Mouse (Mus musculus): Measurements from ENCODE around the gene Btbd19. TPM values are rescaled to one million over a fixed set of nuclear protein-coding genes. Genes with fewer than 3 reads are reported as not detected.

The Btbd19 gene
- total and polyA plus RNA-seq, 3 experiments, result 12.8 to 34.6 (median 20.0) TPM

- DNase-seq (ENCODE audit: low spot score), result no peak
- Histone ChIP-seq H3K27me3 (ENCODE audit: insufficient read depth, low read length) (no peaks in the 10 kb centered on the region), H3K36me3 (replicated peaks) (peaks cover 95% of the 10 kb centered on the region), H3K4me1 (ENCODE audit: insufficient read depth, low read depth, low read length) (peaks cover 11% of the 10 kb centered on the region), H3K4me3 (ENCODE audit: low read depth, low read length) (no peak overlapping the region), H3K9me3 (replicated peaks) (no peaks in the 10 kb centered on the region)
- no peak for ATAC-seq (ENCODE audit: extremely low read depth, insufficient number of reproducible peaks, low FRiP score, poor library complexity, severe bottlenecking)
- TF ChIP-seq GATA2 (IDR thresholded peaks at IDR 0.05; ENCODE audit: borderline replicate concordance, low read depth, low read length), result no peak
Observed at GRCm38 (mm10) chr4:117071183-117071582, 54.3 kb downstream of the Btbd19 start.

GRCm38 (mm10) chr4:117070624-117071023 is 54.9 kb downstream of the Btbd19 start:
- no peak overlapping the region for H3K4me3 ChIP-seq (ENCODE audit: low read depth, low read length)
- no peaks in the 10 kb centered on the region for H3K27me3 ChIP-seq (ENCODE audit: insufficient read depth, low read length)
- H3K36me3 ChIP-seq (replicated peaks), result peaks cover 94% of the 10 kb centered on the region
- DNase-seq (ENCODE audit: low spot score) (no peak), ATAC-seq (ENCODE audit: extremely low read depth, insufficient number of reproducible peaks, low FRiP score, poor library complexity, severe bottlenecking) (no peak)
- H3K9me3 ChIP-seq (replicated peaks), result no peaks in the 10 kb centered on the region
- H3K4me1 ChIP-seq (ENCODE audit: insufficient read depth, low read depth, low read length), result peaks cover 11% of the 10 kb centered on the region
- TF ChIP-seq CTCF (IDR thresholded peaks at IDR 0.05; ENCODE audit: low read depth, low read length) (no peak), POLR2AphosphoS5 (IDR thresholded peaks at IDR 0.05; ENCODE audit: insufficient replicate concordance, low read depth, low read length) (no peak), GATA2 (IDR thresholded peaks at IDR 0.05; ENCODE audit: borderline replicate concordance, low read depth, low read length) (no peak), GATA1 (IDR thresholded peaks at IDR 0.05; ENCODE audit: borderline replicate concordance, low read length) (no peak), TAL1 (conservative IDR thresholded peaks at IDR 0.05; ENCODE audit: low read depth, low read length) (no peak)

- H3K4me3 ChIP-seq (ENCODE audit: low read depth, low read length), result no peak overlapping the region
- ATAC-seq (ENCODE audit: extremely low read depth, insufficient number of reproducible peaks, low FRiP score, poor library complexity, severe bottlenecking), result no peak
- peaks cover 92% of the 10 kb centered on the region for H3K36me3 ChIP-seq (replicated peaks)
Observed at GRCm38 (mm10) chr4:117069647-117070046, 55.9 kb downstream of the Btbd19 start.

More at GRCm38 (mm10) chr4:117069647-117070046, 55.9 kb downstream of the Btbd19 start:
- Histone ChIP-seq H3K9me3 (replicated peaks) (no peaks in the 10 kb centered on the region), H3K27me3 (ENCODE audit: insufficient read depth, low read length) (no peaks in the 10 kb centered on the region), H3K4me1 (ENCODE audit: insufficient read depth, low read depth, low read length) (peaks cover 11% of the 10 kb centered on the region)
- no peak for DNase-seq (ENCODE audit: low spot score)
- TF ChIP-seq GATA1 (IDR thresholded peaks at IDR 0.05; ENCODE audit: borderline replicate concordance, low read length), result no peak
- TF ChIP-seq CTCF (IDR thresholded peaks at IDR 0.05; ENCODE audit: low read depth, low read length), result no peak
- TF ChIP-seq POLR2AphosphoS5 (IDR thresholded peaks at IDR 0.05; ENCODE audit: insufficient replicate concordance, low read depth, low read length), result no peak
- no peak for TF ChIP-seq GATA2 (IDR thresholded peaks at IDR 0.05; ENCODE audit: borderline replicate concordance, low read depth, low read length)
- TF ChIP-seq TAL1 (conservative IDR thresholded peaks at IDR 0.05; ENCODE audit: low read depth, low read length), result no peak

Other genes with a start within 250 kb of the Btbd19 start
- not detected in 2 replicates for gene Zswim5, start 248.3 kb downstream of the Btbd19 start, total RNA-seq (2014; fragmentation: Nextera tagmentation)
- 0.06 and 0.11 TPM in 2 replicates for gene Zswim5, start 248.3 kb downstream of the Btbd19 start, total RNA-seq (2017)
- gene Zswim5, start 248.3 kb downstream of the Btbd19 start, polyA plus RNA-seq (2012), result not detected in 2 replicates
- 93.9 and 97.7 TPM in 2 replicates for gene Urod, start 131.3 kb downstream of the Btbd19 start, total RNA-seq (2014; fragmentation: Nextera tagmentation)
- 85.4 and 99.8 TPM in 2 replicates for gene Urod, start 131.3 kb downstream of the Btbd19 start, total RNA-seq (2017)
- gene Urod, start 131.3 kb downstream of the Btbd19 start, polyA plus RNA-seq (2012), result 18.8 and 35.6 TPM in 2 replicates
- 12.0 and 12.5 TPM in 2 replicates for gene Hectd3, start 130.4 kb downstream of the Btbd19 start, total RNA-seq (2014; fragmentation: Nextera tagmentation)
- 19.2 TPM in 2 replicates for gene Hectd3, start 130.4 kb downstream of the Btbd19 start, total RNA-seq (2017)
- 14.3 and 25.8 TPM in 2 replicates for gene Hectd3, start 130.4 kb downstream of the Btbd19 start, polyA plus RNA-seq (2012)
- gene Eif2b3, start 106.3 kb downstream of the Btbd19 start, total RNA-seq (2014; fragmentation: Nextera tagmentation), result 28.1 and 34.9 TPM in 2 replicates
- 31.7 and 31.8 TPM in 2 replicates for gene Eif2b3, start 106.3 kb downstream of the Btbd19 start, total RNA-seq (2017)
- 6.0 and 6.5 TPM in 2 replicates for gene Eif2b3, start 106.3 kb downstream of the Btbd19 start, polyA plus RNA-seq (2012)
- 3.3 TPM in 1 of 2 replicates, not detected in the other for gene Ptch2, start 29.6 kb downstream of the Btbd19 start, total RNA-seq (2014; fragmentation: Nextera tagmentation)
- 0.38 TPM in 1 of 2 replicates, not detected in the other for gene Ptch2, start 29.6 kb downstream of the Btbd19 start, total RNA-seq (2017)
- gene Ptch2, start 29.6 kb downstream of the Btbd19 start, polyA plus RNA-seq (2012), result not detected in 2 replicates
- gene Tctex1d4, start 1.1 kb upstream of the Btbd19 start, total RNA-seq (2014; fragmentation: Nextera tagmentation), result 1.7 TPM in 1 of 2 replicates, not detected in the other
- 1.8 TPM in 2 replicates for gene Tctex1d4, start 1.1 kb upstream of the Btbd19 start, total RNA-seq (2017)
- 2.4 and 3.3 TPM in 2 replicates for gene Tctex1d4, start 1.1 kb upstream of the Btbd19 start, polyA plus RNA-seq (2012)
- gene Plk3, start 8.2 kb upstream of the Btbd19 start, total RNA-seq (2014; fragmentation: Nextera tagmentation), result 1.4 and 1.9 TPM in 2 replicates
- gene Plk3, start 8.2 kb upstream of the Btbd19 start, total RNA-seq (2017), result 5.2 and 6.4 TPM in 2 replicates
- gene Plk3, start 8.2 kb upstream of the Btbd19 start, polyA plus RNA-seq (2012), result 4.4 and 6.0 TPM in 2 replicates
- 2,089 and 2,273 TPM in 2 replicates for gene Rps8, start 30.5 kb upstream of the Btbd19 start, total RNA-seq (2014; fragmentation: Nextera tagmentation)
- 1,736 TPM in 2 replicates for gene Rps8, start 30.5 kb upstream of the Btbd19 start, total RNA-seq (2017)
- 2,887 and 5,494 TPM in 2 replicates for gene Rps8, start 30.5 kb upstream of the Btbd19 start, polyA plus RNA-seq (2012)
- 50.6 and 62.8 TPM in 2 replicates for gene Kif2c, start 56.9 kb upstream of the Btbd19 start, total RNA-seq (2014; fragmentation: Nextera tagmentation)
- gene Kif2c, start 56.9 kb upstream of the Btbd19 start, total RNA-seq (2017), result 50.6 and 52.0 TPM in 2 replicates
- 7.1 and 8.6 TPM in 2 replicates for gene Kif2c, start 56.9 kb upstream of the Btbd19 start, polyA plus RNA-seq (2012)
- gene Tmem53, start 126.2 kb upstream of the Btbd19 start, total RNA-seq (2014; fragmentation: Nextera tagmentation), result 0.90 TPM in 1 of 2 replicates, not detected in the other
- gene Tmem53, start 126.2 kb upstream of the Btbd19 start, total RNA-seq (2017), result 0.16 TPM in 1 of 2 replicates, not detected in the other
- gene Tmem53, start 126.2 kb upstream of the Btbd19 start, polyA plus RNA-seq (2012), result 0.07 and 0.08 TPM in 2 replicates
- not detected in 2 replicates for gene Armh1, start 126.4 kb upstream of the Btbd19 start, total RNA-seq (2014; fragmentation: Nextera tagmentation)
- gene Armh1, start 126.4 kb upstream of the Btbd19 start, total RNA-seq (2017), result not detected in 2 replicates
- not detected in 2 replicates for gene Armh1, start 126.4 kb upstream of the Btbd19 start, polyA plus RNA-seq (2012)

Measured in G1E (cell line).